Mouse (Mus musculus) cerebellum, adult 2 months (tissue): ENCODE results near the gene Klhl11.

Experiments used
- CTCF ChIP-seq: fragments of 200-500 bp; IDR thresholded peaks from 2 replicates; pipeline ENCODE4 v1.5.1; 2011; ENCODE audit warnings: low read depth, mild to moderate bottlenecking, control low read depth, low read length, moderate library complexity, borderline replicate concordance; ENCODE audit not compliant: insufficient read depth
- POLR2A ChIP-seq: fragments of 200-500 bp; IDR thresholded peaks from 2 replicates; pipeline ENCODE4 v1.6.1; 2011; ENCODE audit warnings: low read length, control low read depth, borderline replicate concordance; ENCODE audit not compliant: insufficient read depth

DNA sequence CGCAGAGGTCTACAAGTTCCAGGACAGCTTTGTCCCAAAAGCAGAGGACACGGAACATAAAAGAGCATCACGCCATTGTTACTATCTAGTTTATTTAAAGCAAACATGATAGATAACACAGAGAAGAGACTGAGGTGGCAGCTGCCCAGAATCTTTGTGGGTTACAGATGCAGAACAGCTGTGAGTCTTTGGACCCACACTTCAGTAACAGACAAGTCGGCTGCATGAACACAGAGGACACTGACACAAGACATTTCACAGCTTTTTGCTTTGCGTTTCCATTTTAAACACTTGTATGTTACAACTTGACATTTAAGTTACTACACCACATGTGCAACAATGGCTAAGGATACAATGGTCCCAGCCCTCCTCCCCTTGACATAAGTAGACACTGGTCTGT, 3.7 kb upstream of the Klhl11 start:
- TF ChIP-seq CTCF: no peak
- no peak for TF ChIP-seq POLR2A
